Mouse (Mus musculus): ENCODE measurements around the gene Bcdin3d.

The Bcdin3d gene

GRCm38 (mm10) chr15:99440816-99441457 lies 33.6 kb downstream of the Bcdin3d start:
- no peak for DNase-seq (ENCODE audit: extremely low spot score, low read depth, low spot score)

- no peak for DNase-seq (ENCODE audit: extremely low spot score, low read depth, low spot score)
Measured at GRCm38 (mm10) chr15:99440112-99440815, 34.3 kb downstream of the Bcdin3d start.

- no peak for DNase-seq (ENCODE audit: extremely low spot score, low read depth, low spot score)
Measured at GRCm38 (mm10) chr15:99438966-99439698, 35.4 kb downstream of the Bcdin3d start.

- DNase-seq (ENCODE audit: extremely low spot score, low read depth, low spot score), result no peak
Measured at GRCm38 (mm10) chr15:99433913-99434312, 40.6 kb downstream of the Bcdin3d start.

- DNase-seq (ENCODE audit: extremely low spot score, low read depth, low spot score), result no peak
Measured at GRCm38 (mm10) chr15:99433081-99433718, 41.3 kb downstream of the Bcdin3d start.

GRCm38 (mm10) chr15:99431967-99432366 lies 42.6 kb downstream of the Bcdin3d start:
- DNase-seq (ENCODE audit: extremely low spot score, low read depth, low spot score), result no peak

GRCm38 (mm10) chr15:99431504-99431903 lies 43.0 kb downstream of the Bcdin3d start:
- no peak for DNase-seq (ENCODE audit: extremely low spot score, low read depth, low spot score)

GRCm38 (mm10) chr15:99431063-99431462 lies 43.5 kb downstream of the Bcdin3d start:
- DNase-seq (ENCODE audit: extremely low spot score, low read depth, low spot score), result no peak

- no peak for DNase-seq (ENCODE audit: extremely low spot score, low read depth, low spot score)
Measured at GRCm38 (mm10) chr15:99430394-99430793, 44.1 kb downstream of the Bcdin3d start.

GRCm38 (mm10) chr15:99423884-99424283 lies 50.6 kb downstream of the Bcdin3d start:
- DNase-seq (ENCODE audit: extremely low spot score, low read depth, low spot score), result no peak

- no peak for DNase-seq (ENCODE audit: extremely low spot score, low read depth, low spot score)
Measured at GRCm38 (mm10) chr15:99423131-99423530, 51.4 kb downstream of the Bcdin3d start.

- no peak for DNase-seq (ENCODE audit: extremely low spot score, low read depth, low spot score)
Measured at GRCm38 (mm10) chr15:99422551-99422950, 52.0 kb downstream of the Bcdin3d start.

- no peak for DNase-seq (ENCODE audit: extremely low spot score, low read depth, low spot score)
Measured at GRCm38 (mm10) chr15:99421676-99422075, 52.9 kb downstream of the Bcdin3d start.

- DNase-seq (ENCODE audit: extremely low spot score, low read depth, low spot score), result peak; percentile 30
Measured at GRCm38 (mm10) chr15:99421152-99421551, 53.4 kb downstream of the Bcdin3d start.

- DNase-seq (ENCODE audit: extremely low spot score, low read depth, low spot score), result peak; percentile 64
Measured at GRCm38 (mm10) chr15:99420521-99421014, 54.0 kb downstream of the Bcdin3d start.

GRCm38 (mm10) chr15:99420101-99420500 lies 54.4 kb downstream of the Bcdin3d start:
- no peak for DNase-seq (ENCODE audit: extremely low spot score, low read depth, low spot score)

All from hindlimb bud, embryonic 11.5 days (tissue).